Mouse (Mus musculus): ENCODE data around the gene Olfr1335. TPM values are rescaled to one million over a fixed set of nuclear protein-coding genes. Genes with fewer than 3 reads are reported as not detected.

Gene Olfr1335
- polyA plus RNA-seq (2012; ENCODE audit: low replicate concordance), result not detected in 2 replicates

DNA sequence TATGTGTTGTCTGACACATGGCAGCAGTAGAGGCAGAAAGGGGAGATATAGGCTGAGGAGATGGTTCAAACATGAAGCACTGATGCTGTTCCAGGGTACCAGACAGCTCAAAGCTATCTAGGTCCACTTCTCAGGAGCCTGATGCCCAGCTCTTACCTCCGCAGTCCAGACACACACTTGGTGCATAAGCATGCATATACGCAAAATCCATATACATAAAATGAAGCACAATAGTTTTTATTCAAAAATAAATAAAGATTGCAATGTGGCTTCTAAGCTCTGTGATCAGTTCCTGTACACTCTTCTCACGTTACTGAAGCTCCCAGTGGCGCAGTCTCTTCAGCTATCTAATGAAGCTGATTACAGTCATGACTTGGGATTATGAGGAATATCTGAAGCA lies at the start of gene Olfr1335:
Gene Olfr1335 (minus strand): TSS at position 101 of the 400 bp plus-strand sequence.

DNA sequence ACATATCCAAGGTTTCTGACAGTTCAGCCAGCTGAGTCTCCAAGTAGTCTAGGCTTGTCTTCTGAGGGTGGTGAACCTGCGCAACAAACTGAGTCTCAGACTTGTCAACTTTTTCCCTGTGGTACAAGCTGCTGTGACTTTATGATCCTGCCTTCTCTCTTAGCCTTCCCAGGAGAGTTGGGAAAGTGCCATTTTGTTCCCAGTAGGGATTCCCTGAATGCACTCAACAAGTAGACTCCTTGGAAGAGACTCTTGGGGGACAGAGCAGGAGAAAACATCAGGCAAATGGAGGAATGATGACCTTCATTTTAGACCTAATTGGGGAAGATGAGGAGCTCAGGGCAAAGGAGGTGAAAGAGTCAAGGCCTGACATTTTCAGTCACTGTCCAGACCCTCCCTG lies 26.4 kb upstream of the Olfr1335 start, which contains the start of gene Olfr1333:
Gene Olfr1333 (minus strand): TSS at position 101 of the 400 bp plus-strand sequence.

DNA sequence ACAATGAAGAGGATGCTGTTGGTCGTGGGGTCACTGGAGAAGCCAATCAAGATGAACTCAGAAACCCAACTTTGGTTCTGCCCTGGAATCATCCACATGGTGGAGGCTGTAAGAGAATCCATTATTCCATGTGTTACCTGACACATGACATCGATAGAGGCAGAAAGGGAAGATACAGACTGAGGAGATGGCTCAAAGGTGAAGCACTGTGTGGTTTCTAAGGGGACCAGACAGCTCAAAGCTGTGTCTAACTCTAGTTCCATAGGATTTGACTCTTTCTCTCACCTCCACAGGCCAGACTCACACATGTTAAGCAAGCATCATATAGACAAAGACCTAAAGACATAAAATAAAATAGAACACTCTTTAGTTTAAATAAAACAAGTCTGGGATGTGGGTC lies 27.3 kb downstream of the Olfr1335 start, which contains the start of gene Olfr1337:
Gene Olfr1337 (minus strand): TSS at position 101 of the 400 bp plus-strand sequence.

Other genes with a start within 250 kb of the Olfr1335 start
- gene Cfap57, start 189.2 kb downstream of the Olfr1335 start, polyA plus RNA-seq (2012; ENCODE audit: low replicate concordance), result 0.03 TPM in 1 of 2 replicates, not detected in the other
- gene Ebna1bp2, start 189.1 kb downstream of the Olfr1335 start, polyA plus RNA-seq (2012; ENCODE audit: low replicate concordance), result 9.7 and 15.6 TPM in 2 replicates
- gene Olfr62, start 151.0 kb downstream of the Olfr1335 start, polyA plus RNA-seq (2012; ENCODE audit: low replicate concordance), result not detected in 2 replicates
- gene Olfr1342, start 117.2 kb downstream of the Olfr1335 start, polyA plus RNA-seq (2012; ENCODE audit: low replicate concordance), result not detected in 2 replicates
- not detected in 2 replicates for gene Olfr1341, start 106.4 kb downstream of the Olfr1335 start, polyA plus RNA-seq (2012; ENCODE audit: low replicate concordance)
- gene Olfr1340, start 89.8 kb downstream of the Olfr1335 start, polyA plus RNA-seq (2012; ENCODE audit: low replicate concordance), result not detected in 2 replicates
- gene Olfr1339, start 77.8 kb downstream of the Olfr1335 start, polyA plus RNA-seq (2012; ENCODE audit: low replicate concordance), result not detected in 2 replicates
- not detected in 2 replicates for gene Olfr1338, start 51.2 kb downstream of the Olfr1335 start, polyA plus RNA-seq (2012; ENCODE audit: low replicate concordance)
- gene Olfr1337, start 27.4 kb downstream of the Olfr1335 start, polyA plus RNA-seq (2012; ENCODE audit: low replicate concordance), result not detected in 2 replicates
- not detected in 2 replicates for gene Olfr1333, start 26.3 kb upstream of the Olfr1335 start, polyA plus RNA-seq (2012; ENCODE audit: low replicate concordance)
- gene Olfr1331, start 54.7 kb upstream of the Olfr1335 start, polyA plus RNA-seq (2012; ENCODE audit: low replicate concordance), result not detected in 2 replicates
- not detected in 2 replicates for gene Olfr1330, start 78.7 kb upstream of the Olfr1335 start, polyA plus RNA-seq (2012; ENCODE audit: low replicate concordance)
- not detected in 2 replicates for gene Olfr1329, start 107.5 kb upstream of the Olfr1335 start, polyA plus RNA-seq (2012; ENCODE audit: low replicate concordance)
- not detected in 2 replicates for gene Olfr1328, start 128.7 kb upstream of the Olfr1335 start, polyA plus RNA-seq (2012; ENCODE audit: low replicate concordance)
- gene Lao1, start 151.6 kb upstream of the Olfr1335 start, polyA plus RNA-seq (2012; ENCODE audit: low replicate concordance), result not detected in 2 replicates